Mouse (Mus musculus) thymus, adult 18-20 months (tissue): ENCODE data around the gene Dnah2.

Source experiments
- DNase-seq, 2 experiments: peaks; one replicate each; pipeline ENCODE4 v3.0.0; 2022; ENCODE audit warnings: mixed read lengths in 2 of 2

The Dnah2 gene

DNA sequence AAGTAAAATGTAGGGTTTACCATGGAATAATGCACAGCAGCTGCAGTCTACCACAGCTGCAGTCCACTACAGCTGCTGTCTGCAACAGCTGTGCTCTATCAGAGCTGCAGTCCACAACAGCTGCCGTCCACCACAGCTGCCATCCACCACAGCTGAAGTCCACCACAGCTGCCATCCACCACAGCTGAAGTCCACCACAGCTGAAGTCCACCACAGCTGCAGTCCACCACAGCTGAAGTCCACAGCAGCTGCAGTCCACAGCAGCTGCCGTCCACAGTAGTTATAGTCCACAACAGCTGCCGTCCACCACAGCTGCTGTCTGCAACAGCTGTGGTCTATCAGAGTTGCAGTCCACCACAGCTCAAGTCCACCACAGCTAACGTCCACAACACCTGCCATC lies 89.0 kb downstream of the Dnah2 start:
- DNase-seq: no peak

- no peak for DNase-seq
Observed at GRCm38 (mm10) chr11:69457006-69457579, 91.8 kb downstream of the Dnah2 start.

GRCm38 (mm10) chr11:69452114-69452867 lies 96.6 kb downstream of the Dnah2 start:
- no peak for DNase-seq

DNA sequence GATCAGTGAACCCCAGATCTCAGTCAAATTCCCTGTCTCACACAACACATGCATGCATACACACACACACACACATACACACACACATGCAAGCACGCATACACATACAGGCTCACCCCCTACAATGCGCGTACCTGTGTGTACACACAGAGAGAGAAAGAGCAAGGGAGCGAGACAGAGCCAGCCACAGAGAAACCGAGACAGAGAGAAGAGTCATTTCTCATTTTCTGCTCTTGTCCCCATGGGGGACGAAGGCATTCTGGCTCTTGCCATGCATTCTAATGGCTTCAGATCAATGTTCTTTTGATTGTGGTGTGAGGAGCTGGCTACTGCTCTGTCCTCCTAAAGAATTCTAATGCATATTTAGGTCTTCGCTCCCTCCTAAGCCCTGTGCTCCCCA lies 101.6 kb downstream of the Dnah2 start:
- DNase-seq: no peak

DNA sequence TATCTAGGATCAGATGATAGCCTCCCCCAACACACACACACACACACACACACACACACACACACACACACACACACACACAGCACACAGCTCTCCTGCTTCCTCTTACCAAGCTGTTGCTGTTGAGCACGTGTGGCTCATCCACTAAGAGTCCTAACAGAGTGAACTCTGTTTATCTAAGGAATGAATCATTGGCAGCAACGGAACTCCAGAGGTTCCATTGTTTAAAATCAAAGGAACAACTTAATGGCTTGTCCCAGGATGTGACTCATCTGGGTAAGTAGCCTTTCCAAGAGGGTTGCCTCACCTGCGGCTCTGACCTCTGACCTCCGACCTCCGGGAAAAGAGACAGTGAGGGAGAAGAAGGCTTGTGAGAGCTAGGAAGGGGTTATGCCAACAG lies 105.6 kb downstream of the Dnah2 start:
- DNase-seq: no peak

DNA sequence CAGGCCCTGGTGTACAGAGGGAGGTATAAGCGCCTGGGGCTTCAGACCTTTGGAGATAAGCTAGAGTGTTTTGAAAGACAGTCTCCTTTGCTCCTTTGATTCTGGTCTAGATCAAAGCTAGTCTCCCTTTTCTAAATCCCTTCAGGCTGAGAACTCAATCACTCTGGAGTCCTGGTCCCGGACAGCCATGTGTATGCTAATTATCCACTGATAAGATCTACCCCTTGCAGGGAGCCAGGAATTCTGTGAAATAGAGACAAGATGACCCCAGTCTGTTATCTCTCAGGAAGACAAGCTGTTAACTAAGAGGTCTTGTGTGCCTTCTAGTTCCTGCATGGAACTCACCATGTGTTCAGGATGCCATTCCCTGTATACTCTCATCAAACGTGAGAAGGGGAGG lies 111.6 kb downstream of the Dnah2 start:
- no peak for DNase-seq

DNA sequence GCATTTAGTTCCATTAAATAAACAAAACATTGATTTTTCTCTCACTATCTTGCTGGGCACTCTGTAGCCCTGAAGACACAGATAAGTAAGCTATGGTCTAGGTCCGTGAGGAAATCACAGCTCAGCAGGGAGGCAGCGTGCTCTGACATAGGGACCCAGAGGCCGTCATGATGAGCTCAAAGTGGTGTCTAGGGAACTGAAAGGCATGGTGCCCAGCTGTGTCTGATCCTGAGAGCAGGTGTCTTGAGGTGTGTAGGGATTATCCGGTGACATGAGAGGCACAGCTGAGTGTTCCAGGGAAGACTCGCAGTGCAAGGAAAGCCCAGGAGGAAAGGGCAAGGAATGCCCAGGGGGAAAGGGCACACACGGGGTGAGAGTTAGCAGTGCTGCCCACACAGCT lies 115.7 kb downstream of the Dnah2 start:
- DNase-seq: no peak

- DNase-seq: peak in 1 of 2 experiments; percentile 21
Observed at GRCm38 (mm10) chr11:69432640-69432982, 116.3 kb downstream of the Dnah2 start.

DNA sequence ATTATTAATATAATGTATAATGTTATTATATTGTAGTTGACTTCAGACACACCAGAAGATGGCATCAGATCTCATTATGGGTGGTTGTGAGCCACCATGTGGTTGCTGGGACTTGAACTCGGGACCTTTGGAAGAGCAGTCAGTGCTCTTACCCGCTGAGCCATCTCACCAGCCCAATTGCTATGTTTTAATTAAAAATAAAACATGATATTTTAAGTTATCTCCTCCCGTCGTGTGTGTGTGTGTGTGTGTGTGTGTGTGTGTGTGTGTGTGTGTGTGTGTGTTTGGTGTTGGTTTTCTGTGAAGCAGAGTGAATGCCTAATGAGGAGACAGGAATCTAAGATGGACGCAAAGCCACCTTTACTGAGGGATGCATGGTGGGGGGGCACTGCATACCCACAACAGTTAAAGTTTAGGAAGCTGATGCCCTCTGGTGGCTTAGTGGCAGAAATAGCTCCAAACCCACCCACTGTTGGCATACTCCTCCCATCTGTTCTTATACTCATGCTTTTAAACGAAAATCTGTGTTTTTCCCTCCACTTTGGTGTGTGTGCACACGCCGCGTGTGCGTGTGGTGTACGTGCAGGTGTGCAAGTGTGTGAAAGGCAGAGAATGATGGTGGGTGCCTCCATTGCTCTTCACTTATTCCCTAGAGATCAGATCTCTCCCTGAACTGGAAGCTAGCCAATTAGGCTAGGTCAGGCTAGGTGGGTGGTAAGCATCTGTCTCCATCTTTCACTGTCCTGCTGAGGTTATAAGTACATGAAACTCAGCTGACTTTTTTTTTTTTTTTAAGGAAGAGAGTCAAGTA lies 116.9 kb downstream of the Dnah2 start:
- peak; percentile 53 to 69 for DNase-seq

- DNase-seq: no peak
Observed at GRCm38 (mm10) chr11:69430631-69431030, 118.3 kb downstream of the Dnah2 start.

DNA sequence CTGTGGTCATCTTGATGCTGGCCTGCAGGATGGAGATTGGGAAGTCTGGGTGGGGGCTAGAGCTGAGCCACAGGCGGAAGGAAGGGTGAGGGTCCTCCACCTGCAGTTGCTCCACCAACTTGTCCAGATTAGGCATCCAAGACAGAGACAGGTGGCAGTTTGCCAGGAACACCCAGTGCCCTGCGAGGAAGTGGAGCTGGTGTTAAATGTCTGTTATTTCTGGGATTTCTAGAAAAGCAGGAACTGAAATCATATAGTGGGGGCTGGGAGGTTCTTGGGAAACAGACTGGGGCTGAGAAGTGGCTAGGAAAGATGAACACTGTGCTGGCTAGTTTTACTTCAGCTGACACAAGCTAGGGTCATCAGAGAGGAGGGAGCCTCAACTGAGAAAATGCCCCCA lies 119.6 kb downstream of the Dnah2 start:
- DNase-seq: no peak

DNA sequence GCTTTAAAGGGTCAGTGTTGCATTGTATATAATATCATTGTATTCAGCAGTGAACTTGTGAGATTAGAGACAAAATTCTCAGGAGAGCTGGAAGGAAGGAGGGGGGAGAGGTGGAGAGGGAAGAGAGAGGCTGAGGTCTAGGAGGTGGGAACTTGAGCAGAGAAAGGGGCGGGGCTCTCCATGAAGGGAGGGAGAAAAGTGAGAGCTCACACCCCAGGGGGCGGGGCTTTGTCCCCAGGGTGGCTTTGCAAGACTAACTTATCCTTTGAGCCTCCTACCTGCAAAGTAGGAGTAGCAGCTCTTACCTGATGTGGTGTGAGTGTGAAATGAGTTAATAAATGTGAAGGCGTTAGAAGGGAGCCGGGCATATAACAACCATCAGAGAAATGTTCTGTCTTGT lies 120.2 kb downstream of the Dnah2 start:
- peak in 1 of 2 experiments; percentile 34 for DNase-seq

DNA sequence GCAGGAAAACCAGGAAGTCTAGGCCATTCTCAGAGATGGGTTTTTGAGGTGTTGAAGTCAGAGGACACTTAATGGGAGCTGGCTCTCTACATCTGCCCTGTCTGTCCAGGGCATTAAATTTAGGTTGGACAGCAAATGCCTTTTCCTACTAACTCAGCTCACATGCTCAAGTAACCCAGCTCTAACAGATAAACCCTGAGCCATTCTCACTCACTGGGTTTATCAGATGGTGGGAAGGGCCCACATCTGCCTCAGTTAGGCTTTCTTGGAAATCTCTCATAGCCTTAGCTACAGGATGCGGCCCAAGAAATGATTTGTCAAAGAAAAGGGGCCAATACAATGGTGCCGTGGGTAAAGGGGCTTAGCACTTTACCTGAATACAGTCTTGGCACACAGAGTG lies 122.7 kb downstream of the Dnah2 start:
- DNase-seq: no peak

DNA sequence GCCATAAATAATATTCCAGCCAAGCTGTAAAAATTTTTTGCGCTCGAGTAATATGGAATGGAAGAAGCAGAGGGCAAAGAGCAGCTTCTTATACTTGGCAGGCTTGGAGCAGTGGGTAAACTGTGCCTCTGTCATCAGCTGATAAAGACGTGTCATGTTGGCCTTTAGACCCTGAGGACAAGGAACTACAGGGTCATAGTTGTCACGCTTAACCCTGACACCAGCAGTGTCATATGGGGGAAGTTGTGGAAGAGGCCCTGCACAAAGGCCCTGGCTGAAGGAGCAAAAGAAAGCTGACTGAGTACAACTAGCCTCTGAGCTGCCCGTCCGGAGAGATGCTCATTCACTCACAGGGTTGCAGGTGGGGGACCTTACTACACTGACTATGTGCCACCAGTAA lies 125.0 kb downstream of the Dnah2 start:
- no peak for DNase-seq

DNA sequence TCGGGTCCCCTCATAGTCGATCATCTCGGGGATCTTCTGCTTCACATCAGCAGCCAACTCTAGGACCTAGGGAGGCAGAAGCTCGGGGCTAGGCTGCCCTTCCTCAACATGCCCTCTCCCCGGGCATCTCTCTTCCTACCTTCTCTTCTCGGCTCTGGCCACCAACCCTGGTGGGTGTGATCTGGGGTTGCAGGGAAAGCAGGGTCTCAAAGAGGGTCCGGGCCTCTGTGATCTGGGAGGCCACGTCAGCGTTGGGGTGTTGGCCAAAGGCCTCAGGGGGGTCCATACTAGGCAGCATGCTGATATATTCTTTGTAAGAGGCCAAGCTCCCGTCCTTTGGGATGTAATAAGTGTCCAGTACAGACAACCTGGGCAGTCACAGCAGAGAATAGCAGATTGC lies 126.1 kb downstream of the Dnah2 start:
- DNase-seq: no peak

- DNase-seq: peak in 1 of 2 experiments; percentile 14
Observed at GRCm38 (mm10) chr11:69421131-69421977, 127.6 kb downstream of the Dnah2 start.

- DNase-seq: peak in 1 of 2 experiments; percentile 9
Observed at GRCm38 (mm10) chr11:69420554-69421000, 128.3 kb downstream of the Dnah2 start.

- DNase-seq: peak in 1 of 2 experiments; percentile 58
Observed at GRCm38 (mm10) chr11:69419813-69420553, 128.9 kb downstream of the Dnah2 start.

DNA sequence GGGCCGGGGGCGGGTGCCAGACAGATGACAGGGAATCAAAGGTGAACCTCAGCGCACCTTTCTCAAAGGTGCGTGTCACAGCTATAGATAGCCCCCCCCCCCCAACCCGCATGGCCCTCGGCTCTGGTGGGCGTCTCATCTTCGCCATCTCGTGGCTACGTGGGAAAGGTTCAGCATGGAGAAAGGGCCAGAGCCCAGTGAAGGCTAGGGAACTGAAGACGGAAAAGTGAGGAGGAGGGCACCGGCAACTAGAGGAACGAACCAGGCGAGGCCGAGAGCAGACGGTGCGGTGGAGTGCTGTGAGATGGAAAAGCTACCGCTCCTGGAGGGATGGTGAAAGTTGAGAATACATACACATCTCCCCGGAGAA lies 129.5 kb downstream of the Dnah2 start:
- DNase-seq: peak in 1 of 2 experiments; percentile 58

GRCm38 (mm10) chr11:69418481-69419442 lies 130.1 kb downstream of the Dnah2 start:
- DNase-seq: peak; percentile 85 to 91
